Comparison of ENCODE assay signal across 23 mouse cellular contexts in genomic region chr19:48725851-48726419, GRCm38 (mm10).
DNase-seq lines count a peak whose midpoint lies in the region; ATAC-seq lines count a peak whose summit lies in the region.
"Had no signal": no experiment of that assay in that cellular context is flagged by ENCODE, and none has a peak within 500 bp of the region (broad histone marks: within the 10 kb centered on the region; RNA-seq: fewer than 3 reads in every experiment).

No protein-coding gene starts in this region.

- 0 out of 2 replicates have a peak, but pooled peaks have one; percentile 21 for ATAC-seq in forebrain, embryonic 11.5 days (replicated peaks; ENCODE audit: low FRiP score)
- no peak; the same call in 1 of the 2 replicates for ATAC-seq in forebrain, embryonic 13.5 days
- no peak for ATAC-seq in neural tube, embryonic 13.5 days (ENCODE audit: low read depth)
- peak; percentile 69 for ATAC-seq in midbrain, embryonic 13.5 days
- ATAC-seq in inflammation-experienced regulatory T-cells, adult 6 months = no peak
- ATAC-seq: activated CD4-positive, CD25-positive, alpha-beta regulatory T cell, adult 4 months; CD4-positive, CD25-positive, alpha-beta regulatory T cell, adult 4 months; liver, postnatal 0 days had no signal

- peaks cover 3% of the 10 kb centered on the region; the same call in 1 of the 2 replicates for H3K4me1 ChIP-seq in forebrain, embryonic 11.5 days (replicated peaks; ENCODE audit: control insufficient read depth, insufficient read depth, low read length)
- H3K4me1 ChIP-seq in forebrain, embryonic 13.5 days = peaks cover 21% of the 10 kb centered on the region
- H3K4me1 ChIP-seq in neural tube, embryonic 13.5 days (replicated peaks) = peaks cover 6% of the 10 kb centered on the region; the same call in 1 of the 2 replicates
- H3K4me1 ChIP-seq in midbrain, embryonic 13.5 days (replicated peaks) = peaks cover 23% of the 10 kb centered on the region
- H3K4me1 ChIP-seq: heart, embryonic 13.5 days; limb, embryonic 10.5 days had no signal

- no peak overlapping the region for H3K4me3 ChIP-seq in forebrain, embryonic 11.5 days (ENCODE audit: low read depth, low read length)
- no peak overlapping the region for H3K4me3 ChIP-seq in forebrain, embryonic 13.5 days
- H3K4me3 ChIP-seq in neural tube, embryonic 13.5 days = no peak overlapping the region
- no peak overlapping the region for H3K4me3 ChIP-seq in midbrain, embryonic 13.5 days (replicated peaks)
- H3K4me3 ChIP-seq: heart, embryonic 13.5 days; limb, embryonic 10.5 days; myocyte had no signal

- no peak overlapping the region for H3K4me2 ChIP-seq in forebrain, embryonic 11.5 days (ENCODE audit: low read depth, low read length, severe bottlenecking)
- H3K4me2 ChIP-seq in forebrain, embryonic 13.5 days = no peak overlapping the region
- H3K4me2 ChIP-seq in neural tube, embryonic 13.5 days = no peak overlapping the region
- no peak overlapping the region for H3K4me2 ChIP-seq in midbrain, embryonic 13.5 days (replicated peaks)
- H3K4me2 ChIP-seq: heart, embryonic 13.5 days had no signal

- H3K36me3 ChIP-seq in forebrain, embryonic 11.5 days (ENCODE audit: control insufficient read depth, insufficient read depth, low read length) = no peaks in the 10 kb centered on the region
- no peaks in the 10 kb centered on the region for H3K36me3 ChIP-seq in forebrain, embryonic 13.5 days (ENCODE audit: poor library complexity, severe bottlenecking)
- no peaks in the 10 kb centered on the region for H3K36me3 ChIP-seq in neural tube, embryonic 13.5 days
- H3K36me3 ChIP-seq in midbrain, embryonic 13.5 days = no peaks in the 10 kb centered on the region
- H3K36me3 ChIP-seq: heart, embryonic 13.5 days; limb, embryonic 10.5 days had no signal

- H3K27ac ChIP-seq in forebrain, embryonic 11.5 days (ENCODE audit: low read depth, low read length) = no peak overlapping the region
- H3K27ac ChIP-seq in forebrain, embryonic 13.5 days = no peak overlapping the region
- 0 out of 2 replicates have a peak overlapping the region, but pooled peaks have one; percentile 18 for H3K27ac ChIP-seq in neural tube, embryonic 13.5 days (replicated peaks)
- H3K27ac ChIP-seq in midbrain, embryonic 13.5 days = no peak overlapping the region
- H3K27ac ChIP-seq: heart, embryonic 13.5 days; limb, embryonic 10.5 days had no signal

- no peaks in the 10 kb centered on the region; the same call in 1 of the 2 replicates for H3K27me3 ChIP-seq in forebrain, embryonic 11.5 days (ENCODE audit: control insufficient read depth, insufficient read depth, low read length)
- 0 out of 2 replicates have a peak, but pooled peaks cover 7% of the 10 kb centered on the region for H3K27me3 ChIP-seq in forebrain, embryonic 13.5 days
- no peaks in the 10 kb centered on the region for H3K27me3 ChIP-seq in neural tube, embryonic 13.5 days
- no peaks in the 10 kb centered on the region for H3K27me3 ChIP-seq in midbrain, embryonic 13.5 days
- H3K27me3 ChIP-seq: heart, embryonic 13.5 days had no signal

- DNase-seq in forebrain, embryonic 11.5 days (ENCODE audit: low spot score) = no peak
- no peak for DNase-seq in neural tube, embryonic 10.5 days (ENCODE audit: extremely low spot score, low spot score)
- no peak for DNase-seq in urinary bladder, postnatal 36 days (ENCODE audit: low spot score in 2 of 2)
- no peak for DNase-seq in kidney, adult 18-20 months
- DNase-seq: adrenal gland, postnatal 10 days; cerebellum, adult 11 months; cerebellum, postnatal 25 days; gastrocnemius, postnatal 10 days; heart, adult 11 months; kidney, adult 9 months; kidney, postnatal 36 days; liver, postnatal 0 days; lung, postnatal 14 days; thymus, postnatal 36 days had no signal

- no peak overlapping the region for H3K9ac ChIP-seq in forebrain, embryonic 11.5 days (ENCODE audit: low read length)
- H3K9ac ChIP-seq in forebrain, embryonic 13.5 days = no peak overlapping the region
- no peak overlapping the region for H3K9ac ChIP-seq in neural tube, embryonic 13.5 days
- no peak overlapping the region for H3K9ac ChIP-seq in midbrain, embryonic 13.5 days (replicated peaks)
- H3K9ac ChIP-seq: heart, embryonic 13.5 days; liver, postnatal 0 days had no signal

- 34% methylated on average over 6 of the region's 6 CpGs for WGBS in forebrain, embryonic 11.5 days
- whole genome bisulfite sequencing in forebrain, embryonic 13.5 days = 32% methylated on average over 6 of the region's 6 CpGs
- WGBS in neural tube, embryonic 13.5 days = 29% methylated on average over 6 of the region's 6 CpGs
- WGBS in midbrain, embryonic 13.5 days = 14% methylated on average over 6 of the region's 6 CpGs

- no peaks in the 10 kb centered on the region for H3K9me3 ChIP-seq in forebrain, embryonic 11.5 days (ENCODE audit: control insufficient read depth, low read length)
- no peaks in the 10 kb centered on the region for H3K9me3 ChIP-seq in forebrain, embryonic 13.5 days (replicated peaks)
- H3K9me3 ChIP-seq in neural tube, embryonic 13.5 days = no peaks in the 10 kb centered on the region
- no peaks in the 10 kb centered on the region for H3K9me3 ChIP-seq in midbrain, embryonic 13.5 days
- H3K9me3 ChIP-seq: heart, embryonic 13.5 days; limb, embryonic 10.5 days had no signal

Comparison
In these comparisons a context has a peak if more than half of its experiments do, and no peak if none do; other contexts are left out.
1. ATAC-seq: peak in forebrain, embryonic 11.5 days (single experiment) and midbrain, embryonic 13.5 days (single experiment); none in forebrain, embryonic 13.5 days (single experiment), neural tube, embryonic 13.5 days (single experiment) and inflammation-experienced regulatory T-cells, adult 6 months (single experiment).